Mouse (Mus musculus): ENCODE results near the gene Hmgcs1.
A peak's percentile ranks its signal among the peaks of the same experiment; 100 is the strongest.
"Not testable (repeated sequence)": the region's sequence is repeated elsewhere in the genome, so short reads cannot be mapped to it uniquely, and the experiment has no call there.

Gene Hmgcs1

GRCm38 (mm10) chr13:119690039-119690728 lies at the start of gene Hmgcs1:
TSS of gene Hmgcs1 (plus strand) at chr13:119690379.
- peak; percentile 99 for DNase-seq (ENCODE audit: low spot score)

GRCm38 (mm10) chr13:119640504-119640903 lies 49.7 kb upstream of the Hmgcs1 start:
- DNase-seq (ENCODE audit: low spot score), result peak; percentile 79

GRCm38 (mm10) chr13:119641145-119641544 lies 49.0 kb upstream of the Hmgcs1 start:
- DNase-seq (ENCODE audit: low spot score), result no peak

- DNase-seq (ENCODE audit: low spot score), result no peak
Observed at GRCm38 (mm10) chr13:119644769-119645168, 45.4 kb upstream of the Hmgcs1 start.

- no peak for DNase-seq (ENCODE audit: low spot score)
Observed at GRCm38 (mm10) chr13:119646511-119646910, 43.7 kb upstream of the Hmgcs1 start.

- no peak for DNase-seq (ENCODE audit: low spot score)
Observed at GRCm38 (mm10) chr13:119648891-119649698, 41.1 kb upstream of the Hmgcs1 start.

- DNase-seq (ENCODE audit: low spot score), result no peak
Observed at GRCm38 (mm10) chr13:119649699-119650046, 40.5 kb upstream of the Hmgcs1 start.

GRCm38 (mm10) chr13:119654734-119655133 lies 35.4 kb upstream of the Hmgcs1 start:
- no peak for DNase-seq (ENCODE audit: low spot score)

GRCm38 (mm10) chr13:119656246-119656645 lies 33.9 kb upstream of the Hmgcs1 start:
- DNase-seq (ENCODE audit: low spot score), result no peak

- peak; percentile 82 for DNase-seq (ENCODE audit: low spot score)
Observed at GRCm38 (mm10) chr13:119656846-119657416, 33.2 kb upstream of the Hmgcs1 start.

- not testable (repeated sequence) for DNase-seq (ENCODE audit: low spot score)
Observed at GRCm38 (mm10) chr13:119661420-119661819, 28.8 kb upstream of the Hmgcs1 start.

- no peak for DNase-seq (ENCODE audit: low spot score)
Observed at GRCm38 (mm10) chr13:119678794-119679193, 11.4 kb upstream of the Hmgcs1 start.

GRCm38 (mm10) chr13:119679721-119680120 lies 10.5 kb upstream of the Hmgcs1 start:
- DNase-seq (ENCODE audit: low spot score), result peak; percentile 32

GRCm38 (mm10) chr13:119681161-119681560 lies 9.0 kb upstream of the Hmgcs1 start:
- DNase-seq (ENCODE audit: low spot score), result no peak

GRCm38 (mm10) chr13:119684416-119685177 lies 5.6 kb upstream of the Hmgcs1 start:
- peak; percentile 48 for DNase-seq (ENCODE audit: low spot score)

GRCm38 (mm10) chr13:119689709-119690038 lies 505 bp upstream of the Hmgcs1 start:
- DNase-seq (ENCODE audit: low spot score), result no peak

GRCm38 (mm10) chr13:119690876-119691620 lies 869 bp downstream of the Hmgcs1 start:
- peak; percentile 44 for DNase-seq (ENCODE audit: low spot score)

GRCm38 (mm10) chr13:119691958-119692357 lies 1.8 kb downstream of the Hmgcs1 start:
- not testable (repeated sequence) for DNase-seq (ENCODE audit: low spot score)

GRCm38 (mm10) chr13:119695676-119696075 lies 5.5 kb downstream of the Hmgcs1 start:
- no peak for DNase-seq (ENCODE audit: low spot score)

GRCm38 (mm10) chr13:119696496-119696895 lies 6.3 kb downstream of the Hmgcs1 start:
- no peak for DNase-seq (ENCODE audit: low spot score)

- DNase-seq (ENCODE audit: low spot score), result peak; percentile 25
Observed at GRCm38 (mm10) chr13:119698436-119698835, 8.3 kb downstream of the Hmgcs1 start.

GRCm38 (mm10) chr13:119704280-119704679 lies 14.1 kb downstream of the Hmgcs1 start:
- no peak for DNase-seq (ENCODE audit: low spot score)

Data from adipocyte (in vitro differentiated cells).